Mouse (Mus musculus): Measurements from ENCODE around the gene 1110004F10Rik.

Gene 1110004F10Rik

GRCm38 (mm10) chr7:116137149-116137548, 98.0 kb downstream of the 1110004F10Rik start:
- DNase-seq (ENCODE audit: extremely low spot score, low read depth, low spot score): no peak

DNA sequence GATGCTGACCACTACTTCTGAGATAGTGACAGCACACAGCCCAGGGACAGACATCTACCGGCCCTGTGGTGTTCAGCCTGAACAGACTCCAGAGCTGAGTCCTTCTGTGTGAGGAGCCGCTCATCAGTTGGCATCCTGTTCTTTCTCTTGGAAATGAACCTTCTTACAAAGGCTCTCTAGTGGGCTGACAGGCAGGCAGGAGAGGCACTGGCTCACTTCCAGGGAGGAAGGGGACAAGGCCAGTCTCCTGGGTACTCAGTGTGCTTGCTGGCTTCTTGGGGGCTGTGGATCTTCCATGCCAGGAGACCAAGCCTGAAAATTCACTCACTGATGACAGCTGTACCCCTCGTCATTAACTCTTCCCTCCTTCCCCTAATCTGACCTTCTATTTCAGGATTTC, 98.5 kb downstream of the 1110004F10Rik start:
- no peak for DNase-seq (ENCODE audit: extremely low spot score, low read depth, low spot score)

DNA sequence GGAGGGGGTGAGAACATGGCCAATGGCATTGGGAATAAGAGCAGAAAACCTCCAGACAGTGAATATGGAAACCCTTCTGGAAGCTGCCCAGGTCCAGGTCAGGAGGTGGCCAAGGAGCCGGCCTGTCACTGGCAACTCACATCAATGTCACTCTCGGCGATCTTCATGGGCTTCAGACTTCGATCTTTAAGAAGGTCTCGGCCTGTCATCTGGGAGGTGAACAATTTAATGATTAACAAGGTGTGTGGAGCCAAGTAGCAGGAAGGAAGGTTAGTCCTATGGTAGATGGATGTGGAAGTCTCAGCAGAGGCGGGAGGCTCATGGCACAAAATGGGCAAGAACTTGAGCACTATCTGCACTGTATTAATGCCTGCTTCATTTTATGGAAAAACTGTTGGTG, 105.8 kb downstream of the 1110004F10Rik start:
- no peak for DNase-seq (ENCODE audit: extremely low spot score, low read depth, low spot score)

- DNase-seq (ENCODE audit: extremely low spot score, low read depth, low spot score): no peak
These were observed 107.9 kb downstream of the 1110004F10Rik start for GRCm38 (mm10) chr7:116147114-116147513.

DNA sequence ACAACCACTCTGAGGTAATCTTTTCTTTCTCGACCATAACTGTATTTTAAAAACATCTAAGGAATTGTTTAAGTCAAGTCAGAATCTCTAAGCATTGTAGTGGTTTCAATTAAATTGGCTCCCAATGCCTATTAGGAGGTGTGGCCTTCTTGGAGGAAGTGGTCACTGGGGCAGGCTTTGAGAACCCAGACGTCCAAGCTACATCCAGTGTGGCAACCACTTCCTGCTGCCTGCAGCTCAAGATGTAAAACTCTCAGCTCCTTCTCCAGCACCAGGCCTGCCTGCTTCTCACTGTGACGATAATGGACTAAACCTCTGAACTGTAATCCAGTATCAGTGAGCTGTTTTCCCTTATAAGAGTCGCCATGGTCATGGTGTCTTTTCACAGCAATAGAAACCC, 110.4 kb downstream of the 1110004F10Rik start:
- no peak for DNase-seq (ENCODE audit: extremely low spot score, low read depth, low spot score)

DNA sequence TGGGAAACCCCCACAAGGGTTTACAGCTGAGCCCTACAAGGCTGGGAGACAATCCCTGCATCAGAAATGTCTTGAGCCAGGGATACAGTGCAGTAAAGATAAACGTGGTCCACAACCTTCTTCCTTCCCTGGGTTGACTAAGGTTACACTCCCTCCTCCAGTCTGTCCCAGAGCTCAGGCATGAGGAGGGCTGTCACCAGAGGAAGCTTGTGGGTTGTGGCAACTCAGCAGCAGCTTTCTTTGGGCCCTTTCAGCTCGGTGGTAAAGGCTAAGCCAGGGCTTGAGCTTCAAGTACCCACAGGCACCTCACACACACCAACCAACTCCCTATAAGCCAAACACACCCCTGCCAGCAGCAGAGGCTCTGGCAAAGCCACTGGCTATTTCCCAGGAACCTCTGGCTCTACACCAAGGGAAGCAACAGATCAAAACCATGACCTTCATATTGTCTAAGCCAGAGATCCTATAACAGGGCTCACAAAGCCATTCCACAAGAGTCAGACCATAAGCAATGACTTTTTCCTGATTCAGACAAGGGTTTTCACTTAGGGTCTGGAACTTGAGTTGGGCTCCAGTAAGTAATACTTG, 114.7 kb downstream of the 1110004F10Rik start:
- DNase-seq (ENCODE audit: extremely low spot score, low read depth, low spot score): no peak

Data from hindlimb bud, embryonic 11.5 days (tissue).